In the genomic region with DNA sequence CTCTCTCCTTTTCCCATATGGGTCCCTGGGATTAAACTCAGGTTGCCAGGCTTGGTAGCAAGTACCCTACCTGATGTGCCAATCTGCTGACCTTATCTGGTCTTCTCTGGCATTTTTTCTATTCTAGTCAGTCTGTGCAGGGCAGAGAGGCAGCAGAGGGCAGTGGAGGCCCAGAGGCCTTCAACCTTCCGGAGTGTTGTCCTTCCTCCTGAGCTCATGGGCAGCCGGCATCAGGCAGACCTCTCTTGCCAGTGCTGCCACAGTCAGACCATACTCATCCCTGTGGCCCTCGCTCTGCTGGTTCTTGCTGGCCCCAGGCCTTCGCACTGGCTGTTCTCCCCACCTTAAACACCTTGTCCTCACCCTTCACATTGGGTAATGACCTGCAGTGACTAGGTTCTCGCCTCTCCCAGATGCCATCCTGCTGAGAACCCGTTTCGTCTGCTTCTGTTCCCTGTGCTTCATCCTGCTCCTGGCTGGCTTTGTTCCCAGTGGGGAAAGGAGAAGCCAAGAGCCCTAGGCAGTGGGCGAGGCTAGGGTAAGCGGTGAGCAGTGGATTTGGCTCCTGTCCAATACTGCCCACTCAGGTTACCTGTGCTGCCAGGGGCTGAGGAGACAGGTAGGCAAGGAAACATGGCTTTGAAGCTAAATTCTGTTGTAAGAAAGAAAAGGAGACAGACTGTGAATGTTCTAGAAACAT, we compare ENCODE assay signal across 11 mouse cellular contexts. TPM values are rescaled to one million over a fixed set of nuclear protein-coding genes. Genes with fewer than 3 reads are reported as not detected.
DNase-seq lines count a peak whose midpoint lies in the region; ATAC-seq and TF ChIP-seq lines count a peak whose summit lies in the region.
"Had no signal": no experiment of that assay in that cellular context is flagged by ENCODE, and none has a peak within 500 bp of the region (broad histone marks: within the 10 kb centered on the region; RNA-seq: fewer than 3 reads in every experiment).

No protein-coding gene starts in this region.

- H3K4me2 ChIP-seq in midbrain, embryonic 11.5 days, result no peak overlapping the region
- H3K4me2 ChIP-seq in midbrain, embryonic 15.5 days, result no peak overlapping the region
- H3K4me2 ChIP-seq in kidney, postnatal 0 days (ENCODE audit: low read length), result no peak overlapping the region
- no peak overlapping the region; the same call in 1 of the 2 replicates for H3K4me2 ChIP-seq in stomach, postnatal 0 days (replicated peaks; ENCODE audit: low read depth)
- H3K4me2 ChIP-seq: heart, embryonic 13.5 days had no signal

- TF ChIP-seq EP300 in stomach, postnatal 0 days (optimal IDR thresholded peaks at IDR 0.05), result peak; percentile 80

- TF ChIP-seq CTCF in kidney, postnatal 0 days (IDR thresholded peaks at IDR 0.05; ENCODE audit: low read depth), result peak; percentile 22; the same call in 1 of the 2 replicates
- no peak for TF ChIP-seq CTCF in stomach, postnatal 0 days (IDR thresholded peaks at IDR 0.05; ENCODE audit: low read depth)

- H3K36me3 ChIP-seq in midbrain, embryonic 11.5 days (ENCODE audit: control insufficient read depth, insufficient read depth, low read length), result no peaks in the 10 kb centered on the region
- H3K36me3 ChIP-seq in midbrain, embryonic 15.5 days (replicated peaks), result no peaks in the 10 kb centered on the region
- H3K36me3 ChIP-seq in kidney, postnatal 0 days (ENCODE audit: insufficient read depth, low read length), result no peaks in the 10 kb centered on the region
- H3K36me3 ChIP-seq in stomach, postnatal 0 days (ENCODE audit: control insufficient read depth, insufficient read depth, low read length), result no peaks in the 10 kb centered on the region
- H3K36me3 ChIP-seq: heart, embryonic 13.5 days had no signal

- DNase-seq in cerebellum, postnatal 10 days, result peak; percentile 66 to 67
- DNase-seq in cerebellum, postnatal 36 days, result no peak
- DNase-seq in midbrain, embryonic 11.5 days (ENCODE audit: low spot score, missing footprints), result peak; percentile 33
- DNase-seq in kidney, postnatal 0 days (ENCODE audit: low spot score), result no peak
- DNase-seq in stomach, postnatal 0 days (ENCODE audit: low spot score), result peak; percentile 63
- DNase-seq in urinary bladder, postnatal 10 days (ENCODE audit: low spot score), result no peak
- DNase-seq in Muller cell, postnatal 12 days (ENCODE audit: inconsistent ontology term), result no peak
- DNase-seq: adrenal gland, postnatal 25 days had no signal

- H3K9me3 ChIP-seq in midbrain, embryonic 11.5 days (ENCODE audit: control insufficient read depth, low read length), result no peaks in the 10 kb centered on the region
- no peaks in the 10 kb centered on the region for H3K9me3 ChIP-seq in midbrain, embryonic 15.5 days
- H3K9me3 ChIP-seq in kidney, postnatal 0 days (replicated peaks; ENCODE audit: low read length), result no peaks in the 10 kb centered on the region
- H3K9me3 ChIP-seq in stomach, postnatal 0 days (ENCODE audit: control insufficient read depth, low read length), result no peaks in the 10 kb centered on the region
- H3K9me3 ChIP-seq: heart, embryonic 13.5 days had no signal

- H3K27me3 ChIP-seq in midbrain, embryonic 11.5 days (ENCODE audit: control insufficient read depth, insufficient read depth, low read length), result peaks cover 4% of the 10 kb centered on the region; the same call in 1 of the 2 replicates
- H3K27me3 ChIP-seq in midbrain, embryonic 15.5 days (replicated peaks), result no peaks in the 10 kb centered on the region; the same call in 1 of the 2 replicates
- H3K27me3 ChIP-seq in kidney, postnatal 0 days (ENCODE audit: insufficient read depth, low read length), result no peaks in the 10 kb centered on the region
- H3K27me3 ChIP-seq in stomach, postnatal 0 days (ENCODE audit: control insufficient read depth, insufficient read depth, low read length), result no peaks in the 10 kb centered on the region

- no peak overlapping the region for H3K27ac ChIP-seq in midbrain, embryonic 11.5 days (ENCODE audit: low read depth, low read length)
- H3K27ac ChIP-seq in midbrain, embryonic 15.5 days, result no peak overlapping the region
- H3K27ac ChIP-seq in kidney, postnatal 0 days, result no peak overlapping the region
- H3K27ac ChIP-seq in stomach, postnatal 0 days (replicated peaks), result peak overlapping the region; percentile 65
- H3K27ac ChIP-seq: heart, embryonic 13.5 days had no signal

- no peak overlapping the region for H3K9ac ChIP-seq in midbrain, embryonic 11.5 days (ENCODE audit: low read length)
- H3K9ac ChIP-seq in midbrain, embryonic 15.5 days, result no peak overlapping the region
- H3K9ac ChIP-seq in kidney, postnatal 0 days (ENCODE audit: low read depth, low read length), result no peak overlapping the region
- H3K9ac ChIP-seq in stomach, postnatal 0 days (ENCODE audit: low read length), result no peak overlapping the region
- H3K9ac ChIP-seq: heart, embryonic 13.5 days had no signal

- WGBS in midbrain, embryonic 11.5 days, result 69% methylated on average over 9 of the region's 9 CpGs
- WGBS in midbrain, embryonic 15.5 days, result 67% methylated on average over 9 of the region's 9 CpGs
- WGBS in kidney, postnatal 0 days, result 61% methylated on average over 9 of the region's 9 CpGs
- 41% methylated on average over 9 of the region's 9 CpGs for WGBS in stomach, postnatal 0 days

- no peak for ATAC-seq in midbrain, embryonic 11.5 days (ENCODE audit: low FRiP score)
- ATAC-seq in midbrain, embryonic 15.5 days (replicated peaks), result no peak
- peak; percentile 50; the same call in 1 of the 2 replicates for ATAC-seq in kidney, postnatal 0 days (replicated peaks; ENCODE audit: low FRiP score, low read depth)
- peak; percentile 53 for ATAC-seq in stomach, postnatal 0 days (ENCODE audit: low FRiP score, low TSS enrichment)
- ATAC-seq: hindbrain, embryonic 16.5 days had no signal

- H3K4me1 ChIP-seq in midbrain, embryonic 11.5 days (ENCODE audit: control insufficient read depth, insufficient read depth, low read length), result no peaks in the 10 kb centered on the region
- no peaks in the 10 kb centered on the region for H3K4me1 ChIP-seq in midbrain, embryonic 15.5 days
- H3K4me1 ChIP-seq in kidney, postnatal 0 days (replicated peaks; ENCODE audit: insufficient read depth, low read length), result no peaks in the 10 kb centered on the region
- no peaks in the 10 kb centered on the region for H3K4me1 ChIP-seq in stomach, postnatal 0 days (replicated peaks; ENCODE audit: control insufficient read depth, insufficient read depth)

- no peak overlapping the region for H3K4me3 ChIP-seq in midbrain, embryonic 11.5 days (ENCODE audit: low read depth, low read length)
- H3K4me3 ChIP-seq in midbrain, embryonic 15.5 days, result no peak overlapping the region
- no peak overlapping the region for H3K4me3 ChIP-seq in kidney, postnatal 0 days (replicated peaks; ENCODE audit: low read depth, low read length)
- no peak overlapping the region for H3K4me3 ChIP-seq in stomach, postnatal 0 days (ENCODE audit: low read depth, low read length)
- H3K4me3 ChIP-seq: heart, embryonic 13.5 days had no signal

RNA-seq across cellular contexts. Expression of gene Ppfia1, which starts 10.1 kb away (rescaled TPM):
- 37.5 and 43.2 TPM in 2 replicates for polyA plus RNA-seq in midbrain, embryonic 11.5 days (2014; fragmentation: Nextera tagmentation; extraction: Ambion mirVana)
- 25.7 and 30.0 TPM in 2 replicates for polyA plus RNA-seq in midbrain, embryonic 15.5 days (2015; fragmentation: Nextera tagmentation; extraction: Ambion mirVana)
- 27.6 and 31.2 TPM in 2 replicates for polyA plus RNA-seq in kidney, postnatal 0 days (2015; fragmentation: Nextera tagmentation; extraction: Ambion mirVana)
- 15.2 and 16.1 TPM in 2 replicates for polyA plus RNA-seq in stomach, postnatal 0 days (2015; fragmentation: Nextera tagmentation; extraction: Ambion mirVana)

RNA-seq across cellular contexts. Expression of gene Fadd, which starts 18.7 kb away (rescaled TPM):
- 8.5 and 8.9 TPM in 2 replicates for polyA plus RNA-seq in midbrain, embryonic 11.5 days (2014; fragmentation: Nextera tagmentation; extraction: Ambion mirVana)
- polyA plus RNA-seq in midbrain, embryonic 15.5 days (2015; fragmentation: Nextera tagmentation; extraction: Ambion mirVana), result 5.1 and 5.4 TPM in 2 replicates
- 12.6 and 13.1 TPM in 2 replicates for polyA plus RNA-seq in kidney, postnatal 0 days (2015; fragmentation: Nextera tagmentation; extraction: Ambion mirVana)
- 7.8 and 8.9 TPM in 2 replicates for polyA plus RNA-seq in stomach, postnatal 0 days (2015; fragmentation: Nextera tagmentation; extraction: Ambion mirVana)

Comparison
In these comparisons a context has a peak if more than half of its experiments do, and no peak if none do; other contexts are left out.
1. DNase-seq: peak in cerebellum, postnatal 10 days (2 of 2), midbrain, embryonic 11.5 days (single experiment) and stomach, postnatal 0 days (single experiment); none in cerebellum, postnatal 36 days (0 of 2), kidney, postnatal 0 days (single experiment), urinary bladder, postnatal 10 days (single experiment) and Muller cell, postnatal 12 days (single experiment).
2. ATAC-seq: peak in kidney, postnatal 0 days (single experiment) and stomach, postnatal 0 days (single experiment); none in midbrain, embryonic 11.5 days (single experiment) and midbrain, embryonic 15.5 days (single experiment).